Mouse (Mus musculus): ENCODE results near the gene Ube2r2.

Ube2r2 gene

GRCm38 (mm10) chr4:41174631-41175030, 39.1 kb downstream of the Ube2r2 start:
- no peak for DNase-seq (ENCODE audit: extremely low spot score, low spot score)

DNA sequence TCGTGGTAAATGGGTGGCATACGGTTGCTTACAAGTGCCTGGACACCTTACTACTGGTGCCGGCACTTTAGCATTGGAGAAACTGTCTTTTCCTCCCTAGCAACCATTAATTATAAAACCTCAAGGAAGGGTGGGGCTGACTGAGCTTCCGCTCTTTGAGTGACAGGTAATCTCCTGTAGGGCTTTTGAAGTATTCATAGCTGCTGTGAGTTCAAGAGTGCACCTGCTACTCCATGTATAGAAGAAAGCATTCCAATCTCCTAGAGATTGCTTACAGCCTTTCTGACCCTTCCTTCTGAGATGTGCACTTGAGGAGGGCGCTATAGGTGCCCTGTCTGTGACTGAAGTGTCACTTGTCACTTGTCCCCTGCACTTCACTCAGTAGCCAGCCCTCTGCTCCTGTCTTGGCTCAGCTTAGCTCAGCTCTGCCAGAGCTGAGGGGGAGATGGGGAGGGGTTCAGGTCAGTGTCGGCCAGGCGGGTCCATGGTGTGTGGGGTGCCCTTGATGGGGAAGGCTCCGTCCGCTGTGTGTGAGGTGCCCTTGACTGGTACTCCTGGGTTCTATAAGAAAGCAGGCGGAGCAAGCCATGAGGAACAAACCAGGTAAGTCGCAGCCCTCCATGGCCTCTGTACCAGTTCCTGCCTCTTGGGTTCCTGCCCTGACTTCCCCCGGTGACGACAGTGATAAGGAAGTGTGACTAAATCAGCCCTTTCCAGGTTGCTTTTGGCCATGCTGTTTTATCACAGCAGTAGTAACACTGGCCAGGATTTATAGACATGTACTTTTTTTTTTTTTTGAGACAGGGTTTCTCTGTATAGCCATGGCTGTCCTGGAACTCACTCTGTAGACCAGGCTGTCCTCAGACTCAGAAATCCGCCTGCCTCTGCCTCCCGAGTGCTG, 44.5 kb downstream of the Ube2r2 start:
- DNase-seq (ENCODE audit: extremely low spot score, low spot score), result no peak

DNA sequence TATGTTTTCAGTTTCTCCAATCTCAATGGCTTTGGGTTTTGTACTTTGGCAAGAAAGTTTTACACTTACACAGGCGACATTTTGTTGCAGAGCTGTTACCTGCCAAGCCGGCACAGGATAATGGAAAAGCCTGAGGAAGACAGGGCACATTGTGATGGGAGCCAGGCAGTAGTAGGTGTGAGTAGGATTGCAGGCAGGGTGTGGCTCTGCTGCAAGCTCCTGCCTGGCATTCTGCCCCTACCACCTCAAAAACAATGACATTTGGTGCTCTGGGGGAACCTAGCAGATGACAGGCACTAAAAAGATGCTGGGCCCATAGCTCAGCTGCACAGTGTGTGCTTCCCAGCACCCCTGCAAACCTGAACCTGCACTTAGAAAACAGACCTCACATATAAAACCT, 54.3 kb downstream of the Ube2r2 start:
- no peak for DNase-seq (ENCODE audit: extremely low spot score, low spot score)

DNA sequence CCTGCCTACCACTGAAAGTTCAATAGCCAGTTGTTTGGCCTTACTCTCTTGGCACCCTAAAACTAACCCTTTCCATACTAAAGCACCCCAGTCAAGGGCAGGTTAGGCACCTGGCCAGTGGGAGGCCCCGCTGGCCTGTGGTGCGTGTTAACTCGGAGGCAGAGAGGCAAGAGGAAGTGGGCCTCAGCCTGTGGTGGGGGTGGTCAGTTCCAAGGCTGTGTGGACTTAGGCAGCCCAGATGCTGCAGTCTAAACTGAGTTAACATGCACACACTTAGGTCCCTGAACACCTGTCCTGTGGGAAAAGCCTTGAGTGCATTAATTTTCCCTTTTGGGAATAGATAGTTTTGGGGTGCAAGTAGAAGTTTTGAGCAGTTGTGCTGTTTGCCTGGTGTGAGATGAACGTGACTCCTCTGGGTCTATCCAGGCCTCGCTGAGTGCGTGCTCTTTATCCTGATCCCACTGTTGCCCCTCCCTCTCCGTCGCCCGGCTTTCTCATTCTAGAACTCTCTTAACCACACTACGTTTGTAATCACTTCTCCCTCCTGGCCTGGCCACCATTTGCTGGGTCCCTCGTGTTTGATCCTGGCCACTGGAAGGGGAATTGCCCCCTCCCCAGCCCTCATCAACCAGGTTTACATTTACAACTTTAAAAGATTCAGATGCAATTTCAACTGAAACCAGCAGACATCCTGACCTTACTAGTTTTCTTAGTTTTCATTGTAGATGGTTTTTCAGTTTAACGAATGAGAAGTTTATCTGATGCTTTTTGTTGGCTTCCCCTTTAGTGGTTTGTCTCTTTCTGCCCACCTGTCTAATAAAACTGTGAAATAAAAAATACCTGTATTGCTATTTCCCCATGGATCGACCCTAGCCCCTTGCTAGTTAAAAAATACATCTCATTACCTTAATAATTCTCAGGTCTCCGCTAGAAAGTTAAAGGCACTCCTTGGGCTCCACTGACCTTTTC, 57.3 kb downstream of the Ube2r2 start:
- DNase-seq (ENCODE audit: extremely low spot score, low spot score), result no peak

DNA sequence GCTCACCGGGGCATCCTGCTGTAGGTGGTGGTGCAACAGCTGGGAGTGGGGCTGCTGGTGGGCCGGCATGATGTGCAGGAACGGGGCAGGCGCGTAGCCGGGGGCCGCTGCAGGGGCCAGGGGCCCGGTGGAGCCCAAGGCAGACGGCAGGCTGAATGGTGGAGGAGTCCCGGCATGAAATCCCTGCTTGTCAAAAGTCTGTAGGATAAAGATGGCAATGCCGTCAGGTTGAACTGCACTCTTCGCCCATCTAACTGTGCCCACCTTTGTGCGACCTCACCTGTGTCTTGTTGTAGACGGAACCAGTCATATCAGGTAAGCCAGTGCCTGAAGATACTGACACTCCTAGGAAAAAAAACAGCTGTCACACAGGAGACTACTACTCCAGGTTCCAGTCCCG, 59.8 kb downstream of the Ube2r2 start:
- no peak for DNase-seq (ENCODE audit: extremely low spot score, low spot score)

DNA sequence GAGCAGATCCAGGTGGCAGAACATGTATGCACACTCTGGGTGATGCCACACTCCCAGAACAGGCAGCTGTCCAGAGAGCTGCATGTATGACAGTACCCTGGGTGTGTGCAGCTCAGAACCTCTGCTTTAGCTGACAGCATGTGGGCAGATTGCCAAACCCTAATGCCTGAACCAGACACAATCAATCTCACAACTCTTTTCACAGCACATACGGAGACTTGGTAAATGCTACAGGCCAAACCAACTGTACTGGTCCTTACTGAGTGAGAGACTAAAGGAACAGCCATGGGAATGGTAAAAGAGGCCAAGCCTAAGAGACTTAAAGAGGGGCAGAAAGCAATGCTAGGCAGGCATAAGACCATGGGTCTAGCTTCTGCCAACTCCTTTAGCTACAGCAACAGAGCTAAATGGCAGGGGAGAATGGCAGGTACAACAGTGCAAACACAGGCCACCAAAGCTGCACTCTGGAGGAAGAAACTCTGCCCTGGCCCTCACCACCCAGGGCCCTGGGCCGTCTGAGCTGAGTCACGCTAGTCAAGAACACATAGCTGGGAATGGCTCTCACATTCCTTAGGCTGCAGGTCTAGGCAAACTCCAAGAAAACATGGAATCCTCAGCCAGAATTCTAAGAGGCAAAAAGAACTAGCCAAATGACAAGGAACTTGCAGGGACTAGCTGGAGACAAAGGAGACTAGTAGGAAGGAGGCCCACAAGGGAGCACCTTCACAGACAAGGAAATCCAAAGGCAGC, 61.5 kb downstream of the Ube2r2 start:
- no peak for DNase-seq (ENCODE audit: extremely low spot score, low spot score)

DNA sequence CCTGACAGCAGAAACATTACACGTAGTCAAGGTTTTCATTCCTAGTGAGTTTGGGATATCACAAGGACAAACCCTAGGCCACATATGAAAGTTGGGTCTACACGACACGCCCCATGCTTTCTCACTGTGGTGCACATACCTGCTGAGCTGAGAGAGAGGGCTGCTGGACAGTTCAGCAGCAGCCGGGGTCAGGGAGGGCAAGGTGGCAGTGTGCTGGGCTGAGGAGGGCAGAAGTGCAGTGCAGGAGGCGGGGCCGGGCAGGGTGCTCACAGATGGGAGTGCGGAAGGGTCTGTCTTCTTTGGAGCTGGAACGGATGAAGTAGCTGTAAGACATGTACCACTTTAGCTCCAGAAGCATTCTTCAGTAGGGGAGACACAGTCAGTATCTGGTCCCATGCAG, 66.6 kb downstream of the Ube2r2 start:
- no peak for DNase-seq (ENCODE audit: extremely low spot score, low spot score)

- DNase-seq (ENCODE audit: extremely low spot score, low spot score), result no peak
Measured at GRCm38 (mm10) chr4:41205751-41206150, 70.2 kb downstream of the Ube2r2 start.

DNA sequence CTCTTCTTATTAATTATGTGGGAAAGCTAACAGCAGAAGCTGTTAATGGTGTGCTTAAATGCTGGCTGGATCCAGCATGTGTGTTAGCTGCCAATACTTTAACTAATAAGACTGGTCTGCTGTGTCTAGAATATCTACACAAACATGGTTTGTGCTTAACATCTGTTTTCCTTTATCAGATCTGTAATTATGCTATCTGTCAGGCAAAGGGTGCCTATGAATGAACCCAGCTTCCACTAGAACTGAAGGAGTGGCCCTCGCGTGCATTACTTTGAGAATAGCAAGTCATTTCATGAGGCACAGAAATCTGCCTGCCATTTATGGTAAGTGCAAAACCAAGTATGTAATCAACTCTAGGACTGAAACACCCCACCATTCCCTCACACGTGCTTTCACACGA, 72.5 kb downstream of the Ube2r2 start:
- DNase-seq (ENCODE audit: extremely low spot score, low spot score), result no peak

GRCm38 (mm10) chr4:41225412-41225811, 89.9 kb downstream of the Ube2r2 start:
- DNase-seq (ENCODE audit: extremely low spot score, low spot score), result no peak

DNA sequence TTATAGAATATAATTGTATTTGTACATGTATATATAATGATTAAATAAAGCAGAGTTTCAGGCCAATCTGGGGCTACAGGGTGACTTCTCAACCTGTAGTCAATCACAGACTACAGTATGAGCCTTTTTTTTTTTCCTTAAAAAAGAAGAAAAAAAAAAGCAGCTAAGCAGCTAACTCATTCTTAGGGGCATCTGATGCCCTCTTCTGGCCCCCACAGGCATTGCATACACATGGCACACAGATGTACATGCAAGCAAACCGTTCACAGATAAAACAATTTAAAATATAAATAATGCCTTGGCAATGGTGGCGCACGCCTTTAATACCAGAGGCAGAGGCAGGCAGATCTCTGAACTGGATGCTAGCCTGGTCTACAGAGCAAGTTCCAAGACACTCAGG, 90.8 kb downstream of the Ube2r2 start:
- DNase-seq (ENCODE audit: extremely low spot score, low spot score), result no peak

DNA sequence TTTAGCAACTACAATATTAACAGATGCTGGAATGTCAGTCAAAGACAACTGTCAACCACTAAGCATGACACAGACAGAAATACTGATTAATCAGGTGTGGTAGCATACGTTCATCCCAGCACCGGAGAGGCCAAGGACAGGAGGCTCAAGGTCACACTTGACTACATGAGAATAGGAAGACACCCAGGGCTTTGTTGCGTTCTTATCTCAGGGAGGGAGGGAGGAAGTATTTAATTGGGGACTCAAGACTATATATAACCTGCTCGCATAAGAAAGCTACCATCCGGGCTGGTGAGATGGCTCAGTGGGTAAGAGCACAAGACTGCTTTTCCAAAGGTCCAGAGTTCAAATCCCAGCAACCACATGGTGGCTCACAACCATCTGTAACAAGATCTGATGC, 100.1 kb downstream of the Ube2r2 start:
- no peak for DNase-seq (ENCODE audit: extremely low spot score, low spot score)

- DNase-seq (ENCODE audit: extremely low spot score, low spot score), result no peak
Measured at GRCm38 (mm10) chr4:41240916-41241315, 105.4 kb downstream of the Ube2r2 start.

Data from neural tube, embryonic 10.5 days (tissue).